Mouse (Mus musculus) ES-E14 (cell line): Measurements from ENCODE around the gene Oscp1.

ENCODE experiments used
- HCFC1 ChIP-seq: IDR thresholded peaks from 2 replicates; pipeline ENCODE4 v1.6.1; 2012; ENCODE audit warnings: low read length, inconsistent platforms, borderline replicate concordance; ENCODE audit not compliant: insufficient read depth
- ZC3H11A ChIP-seq: IDR thresholded peaks from 2 replicates; pipeline ENCODE4 v1.6.1; 2012; ENCODE audit warnings: low read depth, mild to moderate bottlenecking, inconsistent platforms, low read length, borderline replicate concordance

GRCm38 (mm10) chr4:126100764-126101163, 42.4 kb downstream of the Oscp1 start:
- TF ChIP-seq HCFC1 (no peak), ZC3H11A (no peak)
